27 mouse cellular contexts compared by ENCODE assay signal in genomic region chr17:32377137-32377536, GRCm38 (mm10). TPM values are rescaled to one million over a fixed set of nuclear protein-coding genes. Genes with fewer than 3 reads are reported as not detected.
DNase-seq lines count a peak whose midpoint lies in the region; ATAC-seq and TF ChIP-seq lines count a peak whose summit lies in the region.
"Had no signal": no experiment of that assay in that cellular context is flagged by ENCODE, and none has a peak within 500 bp of the region (broad histone marks: within the 10 kb centered on the region; RNA-seq: fewer than 3 reads in every experiment).

No protein-coding gene starts in this region.

- TF ChIP-seq EP300 in liver, postnatal 0 days (IDR thresholded peaks at IDR 0.05; ENCODE audit: low read depth), result no peak

- no peak overlapping the region for H3K4me3 ChIP-seq in kidney, embryonic 16.5 days (ENCODE audit: low read length)
- H3K4me3 ChIP-seq in intestine, postnatal 0 days (ENCODE audit: low read depth, low read length), result no peak overlapping the region
- H3K4me3 ChIP-seq in liver, postnatal 0 days (ENCODE audit: low read depth, low read length), result no peak overlapping the region
- H3K4me3 ChIP-seq: embryonic facial prominence, embryonic 13.5 days; forebrain, embryonic 10.5 days; left cerebral cortex, adult 2 months; limb, embryonic 12.5 days; lung, embryonic 15.5 days; myocyte had no signal

- DNase-seq in cerebellum, adult 11-12 months, result peak; percentile 4
- no peak for DNase-seq in cerebellum, adult 8-10 months
- no peak for DNase-seq in kidney, postnatal 4 days
- DNase-seq in liver, postnatal 0 days, result no peak
- DNase-seq in left cerebral cortex, postnatal 25 days (ENCODE audit: low spot score in 2 of 2), result no peak
- DNase-seq in gastrocnemius, postnatal 25 days, result no peak
- DNase-seq: cerebellum, adult 18-20 months; gastrocnemius, postnatal 10 days; heart, postnatal 4 days; midbrain, embryonic 14.5 days; retina, postnatal 1 day; thymus, postnatal 25 days had no signal

- H3K27me3 ChIP-seq in kidney, embryonic 16.5 days (ENCODE audit: insufficient read depth, low read length), result no peaks in the 10 kb centered on the region
- no peaks in the 10 kb centered on the region for H3K27me3 ChIP-seq in intestine, postnatal 0 days (replicated peaks; ENCODE audit: control insufficient read depth, insufficient read depth, low read length)
- no peaks in the 10 kb centered on the region for H3K27me3 ChIP-seq in liver, postnatal 0 days (ENCODE audit: insufficient read depth, low read length)
- H3K27me3 ChIP-seq: embryonic facial prominence, embryonic 13.5 days; limb, embryonic 12.5 days; lung, embryonic 15.5 days had no signal

- no peak overlapping the region for H3K9ac ChIP-seq in kidney, embryonic 16.5 days (replicated peaks; ENCODE audit: low read length)
- H3K9ac ChIP-seq in intestine, postnatal 0 days (ENCODE audit: low read depth, low read length), result no peak overlapping the region
- H3K9ac ChIP-seq in liver, postnatal 0 days (replicated peaks), result no peak overlapping the region
- H3K9ac ChIP-seq: embryonic facial prominence, embryonic 13.5 days; limb, embryonic 12.5 days; lung, embryonic 15.5 days had no signal

- 73% methylated on average over 9 of the region's 9 CpGs for WGBS in kidney, embryonic 16.5 days
- WGBS in intestine, postnatal 0 days, result 74% methylated on average over 9 of the region's 9 CpGs
- WGBS in liver, postnatal 0 days (ENCODE audit: insufficient replicate concordance), result 75% methylated on average over 9 of the region's 9 CpGs

- ATAC-seq in kidney, embryonic 16.5 days (ENCODE audit: low FRiP score, low TSS enrichment), result 0 out of 2 replicates have a peak, but pooled peaks have one; percentile 19
- ATAC-seq in intestine, postnatal 0 days, result peak; percentile 16; the same call in 1 of the 2 replicates
- ATAC-seq in liver, postnatal 0 days, result peak; percentile 45; the same call in 1 of the 2 replicates
- ATAC-seq: hindbrain, postnatal 0 days had no signal

- H3K4me2 ChIP-seq in kidney, embryonic 16.5 days (replicated peaks; ENCODE audit: low read depth, low read length), result no peak overlapping the region
- no peak overlapping the region for H3K4me2 ChIP-seq in intestine, postnatal 0 days (replicated peaks; ENCODE audit: low read depth)
- no peak overlapping the region for H3K4me2 ChIP-seq in liver, postnatal 0 days (ENCODE audit: low read depth, low read length)
- H3K4me2 ChIP-seq: embryonic facial prominence, embryonic 13.5 days; limb, embryonic 12.5 days; lung, embryonic 15.5 days had no signal

- H3K9me3 ChIP-seq in kidney, embryonic 16.5 days (ENCODE audit: low read length), result no peaks in the 10 kb centered on the region
- H3K9me3 ChIP-seq in intestine, postnatal 0 days (ENCODE audit: control insufficient read depth), result no peaks in the 10 kb centered on the region
- H3K9me3 ChIP-seq in liver, postnatal 0 days (ENCODE audit: low read length), result no peaks in the 10 kb centered on the region
- H3K9me3 ChIP-seq: embryonic facial prominence, embryonic 13.5 days; forebrain, embryonic 10.5 days; limb, embryonic 12.5 days; lung, embryonic 15.5 days had no signal

- peaks cover 9% of the 10 kb centered on the region; the same call in 1 of the 2 replicates for H3K36me3 ChIP-seq in kidney, embryonic 16.5 days (ENCODE audit: insufficient read depth, low read length)
- peaks cover 15% of the 10 kb centered on the region; the same call in 1 of the 2 replicates for H3K36me3 ChIP-seq in intestine, postnatal 0 days (ENCODE audit: control insufficient read depth, insufficient read depth)
- H3K36me3 ChIP-seq in liver, postnatal 0 days (replicated peaks; ENCODE audit: insufficient read depth, low read length), result no peaks in the 10 kb centered on the region

- intact Hi-C loops in left cerebral cortex, postnatal 25 days (cut with DNase I), result no loop called here

- peaks cover 11% of the 10 kb centered on the region for H3K4me1 ChIP-seq in kidney, embryonic 16.5 days (ENCODE audit: insufficient read depth, low read length)
- H3K4me1 ChIP-seq in intestine, postnatal 0 days (replicated peaks; ENCODE audit: control insufficient read depth, insufficient read depth, low read length), result no peaks in the 10 kb centered on the region
- no peaks in the 10 kb centered on the region for H3K4me1 ChIP-seq in liver, postnatal 0 days (ENCODE audit: insufficient read depth)
- H3K4me1 ChIP-seq: embryonic facial prominence, embryonic 13.5 days; limb, embryonic 12.5 days; lung, embryonic 15.5 days had no signal

- no peak for TF ChIP-seq CTCF in intestine, postnatal 0 days (IDR thresholded peaks at IDR 0.05; ENCODE audit: low read depth)
- TF ChIP-seq CTCF in liver, postnatal 0 days (IDR thresholded peaks at IDR 0.05; ENCODE audit: low read depth), result no peak

- no peak overlapping the region for H3K27ac ChIP-seq in kidney, embryonic 16.5 days (ENCODE audit: low read length)
- no peak overlapping the region for H3K27ac ChIP-seq in intestine, postnatal 0 days (ENCODE audit: low read depth, low read length)
- H3K27ac ChIP-seq in liver, postnatal 0 days (ENCODE audit: low read depth), result no peak overlapping the region
- H3K27ac ChIP-seq: embryonic facial prominence, embryonic 13.5 days; forebrain, embryonic 10.5 days; hindbrain, postnatal 0 days; left cerebral cortex, adult 2 months; limb, embryonic 12.5 days; lung, embryonic 15.5 days had no signal

RNA-seq across cellular contexts. Expression of gene Wiz, which starts 12.1 kb away (rescaled TPM):
- polyA plus RNA-seq in kidney, embryonic 16.5 days (2015; fragmentation: Nextera tagmentation; extraction: Ambion mirVana), result 22.0 and 23.8 TPM in 2 replicates
- polyA plus RNA-seq in intestine, postnatal 0 days (2015; fragmentation: Nextera tagmentation; extraction: Ambion mirVana), result 9.5 and 10.0 TPM in 2 replicates
- polyA plus RNA-seq in liver, postnatal 0 days (2015; fragmentation: Nextera tagmentation; extraction: Ambion mirVana), result 2.7 and 3.2 TPM in 2 replicates
- 10 to 100 TPM; 55.0 to 56.7 TPM for total RNA-seq in left cerebral cortex, postnatal 25 days (2021)
- 10 to 100 TPM; 10.9 TPM for total RNA-seq in gastrocnemius, postnatal 25 days (2021)

RNA-seq across cellular contexts. Expression of gene Rasal3, which starts 26.2 kb away (rescaled TPM):
- polyA plus RNA-seq in kidney, embryonic 16.5 days (2015; fragmentation: Nextera tagmentation; extraction: Ambion mirVana), result 0.63 and 0.97 TPM in 2 replicates
- 1.1 TPM in 2 replicates for polyA plus RNA-seq in intestine, postnatal 0 days (2015; fragmentation: Nextera tagmentation; extraction: Ambion mirVana)
- 2.9 and 3.1 TPM in 2 replicates for polyA plus RNA-seq in liver, postnatal 0 days (2015; fragmentation: Nextera tagmentation; extraction: Ambion mirVana)
- 1 to 10 TPM; 3.9 to 4.1 TPM for total RNA-seq in left cerebral cortex, postnatal 25 days (2021)
- total RNA-seq in gastrocnemius, postnatal 25 days (2021), result under 1 TPM in 1 of 2 experiments, not detected in 1; 0.27 TPM
- polyA plus RNA-seq: myocyte had no signal

RNA-seq across cellular contexts. Expression of gene Akap8l, which starts 26.7 kb away (rescaled TPM):
- 124 and 130 TPM in 2 replicates for polyA plus RNA-seq in kidney, embryonic 16.5 days (2015; fragmentation: Nextera tagmentation; extraction: Ambion mirVana)
- 21.6 and 26.8 TPM in 2 replicates for polyA plus RNA-seq in intestine, postnatal 0 days (2015; fragmentation: Nextera tagmentation; extraction: Ambion mirVana)
- polyA plus RNA-seq in liver, postnatal 0 days (2015; fragmentation: Nextera tagmentation; extraction: Ambion mirVana), result 21.5 and 23.8 TPM in 2 replicates
- 100 to 1,000 TPM; 179 to 230 TPM for total RNA-seq in left cerebral cortex, postnatal 25 days (2021)
- total RNA-seq in gastrocnemius, postnatal 25 days (2021), result 10 to 100 TPM; 26.0 to 33.3 TPM

RNA-seq across cellular contexts. Expression of gene Pglyrp2, which starts 46.8 kb away (rescaled TPM):
- polyA plus RNA-seq in kidney, embryonic 16.5 days (2015; fragmentation: Nextera tagmentation; extraction: Ambion mirVana), result 0.12 TPM in 1 of 2 replicates, not detected in the other
- polyA plus RNA-seq in intestine, postnatal 0 days (2015; fragmentation: Nextera tagmentation; extraction: Ambion mirVana), result 0.14 and 0.17 TPM in 2 replicates
- 48.4 and 53.7 TPM in 2 replicates for polyA plus RNA-seq in liver, postnatal 0 days (2015; fragmentation: Nextera tagmentation; extraction: Ambion mirVana)
- total RNA-seq in left cerebral cortex, postnatal 25 days (2021), result not detected
- not detected for total RNA-seq in gastrocnemius, postnatal 25 days (2021)
- total RNA-seq: gastrocnemius, postnatal 10 days; heart, postnatal 4 days; hindbrain, postnatal 0 days; layer of hippocampus, adult 8-10 months; left cerebral cortex, adult 2 months had no signal
- polyA plus RNA-seq: cortical plate, adult 2 months; frontal cortex, adult 2 months; heart, embryonic 14.5 days; hindbrain, postnatal 0 days; kidney, embryonic 14.5 days; limb, embryonic 12.5 days; midbrain, embryonic 14.5 days; myocyte; stomach, embryonic 14.5 days had no signal

RNA-seq across cellular contexts. Expression of gene Akap8, which starts 56.1 kb away (rescaled TPM):
- polyA plus RNA-seq in kidney, embryonic 16.5 days (2015; fragmentation: Nextera tagmentation; extraction: Ambion mirVana), result 112 and 126 TPM in 2 replicates
- 18.3 and 21.9 TPM in 2 replicates for polyA plus RNA-seq in intestine, postnatal 0 days (2015; fragmentation: Nextera tagmentation; extraction: Ambion mirVana)
- 14.5 and 17.3 TPM in 2 replicates for polyA plus RNA-seq in liver, postnatal 0 days (2015; fragmentation: Nextera tagmentation; extraction: Ambion mirVana)
- 10 to 100 TPM; 71.1 to 94.8 TPM for total RNA-seq in left cerebral cortex, postnatal 25 days (2021)
- 10 to 100 TPM; 28.2 to 37.0 TPM for total RNA-seq in gastrocnemius, postnatal 25 days (2021)
